Mouse (Mus musculus) erythroblast, embryonic 14.5 days (primary cell): Measurements from ENCODE around the gene Agpat1.

Experiments used
- GATA1 ChIP-seq: IDR thresholded peaks from 2 replicates; pipeline ENCODE4 v1.6.1; 2012; ENCODE audit warnings: low read length, inconsistent platforms, mixed read lengths
- TAL1 ChIP-seq: IDR thresholded peaks from 3 replicates; pipeline ENCODE4 v1.6.1; 2012; ENCODE audit warnings: low read length, inconsistent platforms, mixed read lengths

DNA sequence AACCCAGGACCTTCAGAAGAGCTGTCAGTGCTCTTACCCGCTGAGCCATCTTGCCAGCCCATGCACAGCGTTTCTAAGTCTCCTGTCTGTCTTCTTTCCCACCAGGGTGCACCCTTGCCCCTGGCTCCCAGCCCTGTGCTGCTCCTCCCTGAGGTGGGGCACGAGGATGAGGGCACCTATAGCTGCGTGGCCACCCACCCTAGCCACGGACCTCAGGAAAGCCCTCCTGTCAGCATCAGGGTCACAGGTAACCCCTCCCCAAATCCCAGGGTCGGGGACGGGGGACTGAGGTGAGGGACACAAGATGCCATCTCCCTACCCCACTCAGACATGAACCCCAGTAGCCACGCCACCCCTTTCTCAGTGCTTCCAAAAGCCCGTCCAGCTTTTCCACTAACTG lies 4.2 kb upstream of the Agpat1 start:
- TF ChIP-seq TAL1 (no peak), GATA1 (no peak)
